Comparison of ENCODE assay signal across 13 mouse cellular contexts in genomic region chr3:145743050-145743449, GRCm38 (mm10). TPM values are rescaled to one million over a fixed set of nuclear protein-coding genes. Genes with fewer than 3 reads are reported as not detected.
DNase-seq lines count a peak whose midpoint lies in the region; ATAC-seq and TF ChIP-seq lines count a peak whose summit lies in the region.
"Had no signal": no experiment of that assay in that cellular context is flagged by ENCODE, and none has a peak within 500 bp of the region (broad histone marks: within the 10 kb centered on the region; RNA-seq: fewer than 3 reads in every experiment).

No protein-coding gene starts in this region.

- intact Hi-C loops in gastrocnemius, postnatal 14 days (cut with DNase I; ENCODE audit: low total_unique reads): no loop called here

- no peak for DNase-seq in midbrain, embryonic 14.5 days
- DNase-seq in midbrain, postnatal 0 days (ENCODE audit: low spot score): no peak
- DNase-seq in urinary bladder, postnatal 10 days (ENCODE audit: low spot score): no peak
- DNase-seq in thymus, postnatal 4 days: no peak
- no peak for DNase-seq in gastrocnemius, postnatal 14 days
- DNase-seq: cerebellum, adult 9-10 months; lung, embryonic 14.5 days had no signal

- H3K9me3 ChIP-seq in midbrain, embryonic 15.5 days: no peaks in the 10 kb centered on the region
- no peaks in the 10 kb centered on the region for H3K9me3 ChIP-seq in midbrain, embryonic 14.5 days (ENCODE audit: control insufficient read depth, low read length)
- no peaks in the 10 kb centered on the region for H3K9me3 ChIP-seq in forebrain, embryonic 12.5 days
- no peaks in the 10 kb centered on the region for H3K9me3 ChIP-seq in hindbrain, embryonic 15.5 days
- no peaks in the 10 kb centered on the region for H3K9me3 ChIP-seq in midbrain, postnatal 0 days (ENCODE audit: low read length)
- H3K9me3 ChIP-seq: heart, embryonic 15.5 days; limb, embryonic 15.5 days had no signal

- H3K4me1 ChIP-seq in midbrain, embryonic 15.5 days: 0 out of 2 replicates have a peak, but pooled peaks cover 4% of the 10 kb centered on the region
- no peaks in the 10 kb centered on the region for H3K4me1 ChIP-seq in midbrain, embryonic 14.5 days (ENCODE audit: control insufficient read depth, insufficient read depth, low read length)
- peaks cover 4% of the 10 kb centered on the region for H3K4me1 ChIP-seq in forebrain, embryonic 12.5 days
- H3K4me1 ChIP-seq in hindbrain, embryonic 15.5 days (replicated peaks): peaks cover 18% of the 10 kb centered on the region
- no peaks in the 10 kb centered on the region for H3K4me1 ChIP-seq in midbrain, postnatal 0 days (ENCODE audit: insufficient read depth, low read length)
- H3K4me1 ChIP-seq: heart, embryonic 15.5 days had no signal

- no peaks in the 10 kb centered on the region for H3K27me3 ChIP-seq in midbrain, embryonic 15.5 days (replicated peaks)
- no peaks in the 10 kb centered on the region for H3K27me3 ChIP-seq in midbrain, embryonic 14.5 days (ENCODE audit: control insufficient read depth, insufficient read depth, low read length)
- 0 out of 2 replicates have a peak, but pooled peaks cover 7% of the 10 kb centered on the region for H3K27me3 ChIP-seq in forebrain, embryonic 12.5 days
- no peaks in the 10 kb centered on the region for H3K27me3 ChIP-seq in hindbrain, embryonic 15.5 days
- no peaks in the 10 kb centered on the region for H3K27me3 ChIP-seq in midbrain, postnatal 0 days (ENCODE audit: insufficient read depth, low read length)
- H3K27me3 ChIP-seq: heart, embryonic 15.5 days; limb, embryonic 15.5 days had no signal

- no peak overlapping the region for H3K4me2 ChIP-seq in midbrain, embryonic 15.5 days
- no peak overlapping the region for H3K4me2 ChIP-seq in midbrain, embryonic 14.5 days (ENCODE audit: low read length)
- H3K4me2 ChIP-seq in forebrain, embryonic 12.5 days: no peak overlapping the region
- H3K4me2 ChIP-seq in hindbrain, embryonic 15.5 days: 0 out of 2 replicates have a peak overlapping the region, but pooled peaks have one; percentile 7
- H3K4me2 ChIP-seq in midbrain, postnatal 0 days (ENCODE audit: low read depth, low read length, poor library complexity, severe bottlenecking): peak overlapping the region; percentile 5; the same call in 1 of the 2 replicates
- H3K4me2 ChIP-seq: heart, embryonic 15.5 days; limb, embryonic 15.5 days; lung, embryonic 14.5 days had no signal

- H3K4me3 ChIP-seq in midbrain, embryonic 15.5 days: no peak overlapping the region
- H3K4me3 ChIP-seq in midbrain, embryonic 14.5 days (replicated peaks; ENCODE audit: low read depth, low read length): no peak overlapping the region
- H3K4me3 ChIP-seq in forebrain, embryonic 12.5 days (replicated peaks): no peak overlapping the region
- no peak overlapping the region for H3K4me3 ChIP-seq in hindbrain, embryonic 15.5 days
- H3K4me3 ChIP-seq in midbrain, postnatal 0 days (ENCODE audit: low read depth, low read length): no peak overlapping the region
- H3K4me3 ChIP-seq: heart, embryonic 15.5 days; limb, embryonic 15.5 days had no signal

- no peak overlapping the region for H3K27ac ChIP-seq in midbrain, embryonic 15.5 days
- no peak overlapping the region for H3K27ac ChIP-seq in midbrain, embryonic 14.5 days (replicated peaks; ENCODE audit: low read depth, low read length)
- H3K27ac ChIP-seq in forebrain, embryonic 12.5 days: no peak overlapping the region
- H3K27ac ChIP-seq in hindbrain, embryonic 15.5 days (replicated peaks): no peak overlapping the region
- no peak overlapping the region for H3K27ac ChIP-seq in midbrain, postnatal 0 days (ENCODE audit: low read depth, low read length)
- H3K27ac ChIP-seq: heart, embryonic 15.5 days; limb, embryonic 15.5 days had no signal

- H3K36me3 ChIP-seq in midbrain, embryonic 15.5 days (replicated peaks): no peaks in the 10 kb centered on the region
- no peaks in the 10 kb centered on the region for H3K36me3 ChIP-seq in midbrain, embryonic 14.5 days (ENCODE audit: control insufficient read depth, insufficient read depth, low read length)
- H3K36me3 ChIP-seq in forebrain, embryonic 12.5 days (replicated peaks): no peaks in the 10 kb centered on the region
- H3K36me3 ChIP-seq in hindbrain, embryonic 15.5 days: no peaks in the 10 kb centered on the region
- H3K36me3 ChIP-seq in midbrain, postnatal 0 days (ENCODE audit: insufficient read depth, low read length): no peaks in the 10 kb centered on the region
- H3K36me3 ChIP-seq: heart, embryonic 15.5 days; limb, embryonic 15.5 days had no signal

- no peak overlapping the region for H3K9ac ChIP-seq in midbrain, embryonic 15.5 days
- no peak overlapping the region for H3K9ac ChIP-seq in midbrain, embryonic 14.5 days (replicated peaks; ENCODE audit: low read length)
- no peak overlapping the region for H3K9ac ChIP-seq in forebrain, embryonic 12.5 days
- H3K9ac ChIP-seq in hindbrain, embryonic 15.5 days: no peak overlapping the region
- H3K9ac ChIP-seq in midbrain, postnatal 0 days (replicated peaks; ENCODE audit: low read length, poor library complexity, severe bottlenecking): no peak overlapping the region
- H3K9ac ChIP-seq: heart, embryonic 15.5 days; limb, embryonic 15.5 days; lung, embryonic 14.5 days had no signal

- TF ChIP-seq CTCF in midbrain, postnatal 0 days (IDR thresholded peaks at IDR 0.05): no peak

- ATAC-seq in midbrain, embryonic 15.5 days (replicated peaks): 0 out of 2 replicates have a peak, but pooled peaks have one; percentile 44
- no peak for ATAC-seq in midbrain, embryonic 14.5 days (ENCODE audit: low FRiP score, low TSS enrichment)
- peak; percentile 65; the same call in 1 of the 2 replicates for ATAC-seq in forebrain, embryonic 12.5 days (ENCODE audit: low FRiP score)
- ATAC-seq in hindbrain, embryonic 15.5 days (ENCODE audit: low FRiP score, low read depth): no peak
- no peak for ATAC-seq in midbrain, postnatal 0 days (ENCODE audit: low FRiP score)
- ATAC-seq: intestine, embryonic 16.5 days had no signal

- WGBS in midbrain, embryonic 15.5 days: 59% methylated on average over 9 of the region's 9 CpGs
- WGBS in midbrain, embryonic 14.5 days: 62% methylated on average over 9 of the region's 9 CpGs
- WGBS in forebrain, embryonic 12.5 days: 49% methylated on average over 9 of the region's 9 CpGs
- 48% methylated on average over 9 of the region's 9 CpGs for WGBS in hindbrain, embryonic 15.5 days
- WGBS in midbrain, postnatal 0 days: 51% methylated on average over 9 of the region's 9 CpGs

RNA-seq across cellular contexts. Expression of gene Ddah1, which starts 15.4 kb away (rescaled TPM):
- polyA plus RNA-seq in midbrain, embryonic 15.5 days (2015; fragmentation: Nextera tagmentation; extraction: Ambion mirVana): 135 and 137 TPM in 2 replicates
- polyA plus RNA-seq in midbrain, embryonic 14.5 days (2014; fragmentation: Nextera tagmentation; extraction: Ambion mirVana): 91.2 and 123 TPM in 2 replicates
- polyA plus RNA-seq in forebrain, embryonic 12.5 days (2016; fragmentation: Nextera tagmentation; extraction: Ambion mirVana): 85.9 and 103 TPM in 2 replicates
- 114 and 122 TPM in 2 replicates for polyA plus RNA-seq in hindbrain, embryonic 15.5 days (2015; fragmentation: Nextera tagmentation; extraction: Ambion mirVana)
- 162 and 163 TPM in 2 replicates for total RNA-seq in midbrain, postnatal 0 days (2014; rRNA removed)
- 203 and 209 TPM in 2 replicates for polyA plus RNA-seq in midbrain, postnatal 0 days (2015; fragmentation: Nextera tagmentation; extraction: Ambion mirVana)
- total RNA-seq in gastrocnemius, postnatal 14 days (2021): 1 to 10 TPM; 6.7 to 9.6 TPM

Comparison
In these comparisons a context has a peak if more than half of its experiments do, and no peak if none do; other contexts are left out.
1. ATAC-seq: peak in midbrain, embryonic 15.5 days (single experiment) and forebrain, embryonic 12.5 days (single experiment); none in midbrain, embryonic 14.5 days (single experiment), hindbrain, embryonic 15.5 days (single experiment) and midbrain, postnatal 0 days (single experiment).
2. H3K4me2 ChIP-seq: peak in hindbrain, embryonic 15.5 days (single experiment) and midbrain, postnatal 0 days (single experiment); none in midbrain, embryonic 15.5 days (single experiment), midbrain, embryonic 14.5 days (single experiment) and forebrain, embryonic 12.5 days (single experiment).